Mouse (Mus musculus) left cerebral cortex, postnatal 4 days (tissue): ENCODE data around the gene Adcy9. TPM values are rescaled to one million over a fixed set of nuclear protein-coding genes. Genes with fewer than 3 reads are reported as not detected.
"Not testable (repeated sequence)": the region's sequence is repeated elsewhere in the genome, so short reads cannot be mapped to it uniquely, and the experiment has no call there.

ENCODE experiments used
- DNase-seq: peaks from one replicate; pipeline ENCODE4 v3.0.0-alpha.2; 2022
- intact Hi-C: fragments of 180-260 bp; cut with DNase I; formaldehyde crosslinking; loops from one replicate; pipeline ENCODE4 v1.15.1; 2025
- total RNA-seq, 2 experiments: library from RNA; stranded (reverse); gene quantifications; 2 replicates each; pipeline ENCODE4 v1.2.3; 2021

The Adcy9 gene
- total RNA-seq, 2 experiments from 2014 or later, result 21.1 to 22.3 TPM

- DNase-seq, result no peak
- intact Hi-C loops, result no loop called here
Measured at GRCm38 (mm10) chr16:4283267-4283851, 136.9 kb downstream of the Adcy9 start.

GRCm38 (mm10) chr16:4281470-4281869, 138.8 kb downstream of the Adcy9 start:
- intact Hi-C loops, result no loop called here

GRCm38 (mm10) chr16:4280949-4281348, 139.3 kb downstream of the Adcy9 start:
- no peak for DNase-seq
- intact Hi-C loops, result no loop called here

More at GRCm38 (mm10) chr16:4281470-4281869, 138.8 kb downstream of the Adcy9 start:
- DNase-seq, result no peak

- intact Hi-C loops, result no loop called here
- DNase-seq, result no peak
Measured at GRCm38 (mm10) chr16:4279601-4280000, 140.7 kb downstream of the Adcy9 start.

- no peak for DNase-seq
- intact Hi-C loops, result no loop called here
Measured at GRCm38 (mm10) chr16:4276621-4277020, 143.7 kb downstream of the Adcy9 start.

- DNase-seq, result no peak
- intact Hi-C loops, result no loop called here
Measured at GRCm38 (mm10) chr16:4276151-4276550, 144.1 kb downstream of the Adcy9 start.

GRCm38 (mm10) chr16:4273702-4274476, 146.4 kb downstream of the Adcy9 start:
- DNase-seq, result peak; percentile 48
- intact Hi-C loops, result no loop called here

- DNase-seq, result no peak
- intact Hi-C loops, result no loop called here
Measured at GRCm38 (mm10) chr16:4272254-4272653, 148.0 kb downstream of the Adcy9 start.

GRCm38 (mm10) chr16:4270911-4271310, 149.4 kb downstream of the Adcy9 start:
- intact Hi-C loops, result no loop called here
- no peak for DNase-seq

GRCm38 (mm10) chr16:4267857-4268666, 152.2 kb downstream of the Adcy9 start:
- DNase-seq, result peak; percentile 76
- intact Hi-C loops, result no loop called here

GRCm38 (mm10) chr16:4267453-4267852, 152.8 kb downstream of the Adcy9 start:
- no peak for DNase-seq
- intact Hi-C loops, result no loop called here

GRCm38 (mm10) chr16:4265351-4265750, 154.9 kb downstream of the Adcy9 start:
- no peak for DNase-seq
- intact Hi-C loops, result no loop called here

GRCm38 (mm10) chr16:4263486-4263885, 156.8 kb downstream of the Adcy9 start:
- intact Hi-C loops, result no loop called here
- no peak for DNase-seq

- no peak for DNase-seq
Measured at GRCm38 (mm10) chr16:4257546-4257945, 162.8 kb downstream of the Adcy9 start.

GRCm38 (mm10) chr16:4248791-4249190, 171.5 kb downstream of the Adcy9 start:
- intact Hi-C loops, result no loop called here
- DNase-seq, result no peak

More at GRCm38 (mm10) chr16:4257546-4257945, 162.8 kb downstream of the Adcy9 start:
- intact Hi-C loops, result no loop called here

GRCm38 (mm10) chr16:4245241-4245640, 175.1 kb downstream of the Adcy9 start:
- DNase-seq, intact Hi-C loops: not testable (repeated sequence)

Other genes with a start within 250 kb of the Adcy9 start
- gene Crebbp, start 206.5 kb downstream of the Adcy9 start, total RNA-seq, result 10 to 100 TPM; 93.3 to 96.2 TPM
- gene Srl, start 121.3 kb upstream of the Adcy9 start, total RNA-seq, result 10 to 100 TPM; 34.2 to 41.4 TPM
- 10 to 100 TPM; 13.0 to 13.4 TPM for gene Tfap4, start 139.4 kb upstream of the Adcy9 start, total RNA-seq
- 10 to 100 TPM; 29.0 to 32.8 TPM for gene Glis2, start 174.2 kb upstream of the Adcy9 start, total RNA-seq
- gene Pam16, start 204.5 kb upstream of the Adcy9 start, total RNA-seq, result 10 to 100 TPM; 76.7 to 85.7 TPM
- 1 to 10 TPM; 2.6 to 3.2 TPM for gene Vasn, start 219.4 kb upstream of the Adcy9 start, total RNA-seq
- 10 to 100 TPM; 40.0 to 40.2 TPM for gene Dnaja3, start 219.5 kb upstream of the Adcy9 start, total RNA-seq